In the genomic region with DNA sequence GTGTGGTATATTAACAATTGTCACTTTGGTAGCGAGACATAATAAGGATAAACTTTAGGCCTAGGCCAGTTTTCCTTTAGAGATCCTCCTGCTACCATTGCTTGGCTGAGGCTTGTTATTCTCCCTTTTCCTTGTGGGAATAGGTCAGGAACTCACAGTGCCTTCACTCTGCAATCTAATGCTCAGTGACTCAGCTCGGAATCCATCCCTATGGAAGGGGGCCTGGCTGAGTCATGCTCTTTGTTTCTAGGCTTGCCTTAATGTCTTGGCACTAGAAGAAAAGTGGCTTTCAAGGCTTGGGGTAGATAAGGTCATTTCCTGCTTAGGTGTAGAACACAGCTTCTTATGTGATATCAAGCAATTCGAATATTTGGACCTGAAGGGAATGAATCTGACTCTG, we compare ENCODE assay signal across 15 mouse cellular contexts.
"Had no signal": no experiment of that assay in that cellular context is flagged by ENCODE, and none has a peak within 500 bp of the region (broad histone marks: within the 10 kb centered on the region; RNA-seq: fewer than 3 reads in every experiment).

No protein-coding gene starts in this region.

- H3K27ac ChIP-seq: layer of hippocampus, adult 2 months; limb, embryonic 12.5 days; liver, embryonic 13.5 days; lung, embryonic 15.5 days; midbrain, embryonic 12.5 days; neural tube, embryonic 13.5 days; stomach, embryonic 15.5 days had no signal

- H3K4me1 ChIP-seq: limb, embryonic 12.5 days; liver, embryonic 13.5 days; lung, embryonic 15.5 days; midbrain, embryonic 12.5 days; neural tube, embryonic 13.5 days; stomach, embryonic 15.5 days had no signal

- H3K27me3 ChIP-seq: limb, embryonic 12.5 days; liver, embryonic 13.5 days; lung, embryonic 15.5 days; midbrain, embryonic 12.5 days; neural tube, embryonic 13.5 days; stomach, embryonic 15.5 days had no signal

- H3K9me3 ChIP-seq: limb, embryonic 12.5 days; liver, embryonic 13.5 days; lung, embryonic 15.5 days; midbrain, embryonic 12.5 days; neural tube, embryonic 13.5 days; stomach, embryonic 15.5 days had no signal

- H3K36me3 ChIP-seq: limb, embryonic 12.5 days; liver, embryonic 13.5 days; lung, embryonic 15.5 days; midbrain, embryonic 12.5 days; neural tube, embryonic 13.5 days; stomach, embryonic 15.5 days had no signal

- H3K4me3 ChIP-seq: layer of hippocampus, adult 2 months; limb, embryonic 12.5 days; liver, embryonic 13.5 days; lung, embryonic 15.5 days; midbrain, embryonic 12.5 days; neural tube, embryonic 13.5 days; stomach, embryonic 15.5 days had no signal

- DNase-seq: kidney, postnatal 10 days; kidney, postnatal 4 days; liver; liver, embryonic 13.5 days; liver, postnatal 0 days; retina, postnatal 1 day; right cerebral cortex, postnatal 14 days; thymus, adult 2 months; thymus, postnatal 4 days had no signal
